Mouse (Mus musculus): Measurements from ENCODE around the gene Pnpla3. TPM values are rescaled to one million over a fixed set of nuclear protein-coding genes. Genes with fewer than 3 reads are reported as not detected.

The Pnpla3 gene
- 0.23 TPM for polyA plus RNA-seq (2012; fragmentation: generic; extraction: Trizol)

- H3K4me2 ChIP-seq (ENCODE audit: low read depth), result peak within 1 kb of the TSS; percentile 97
- TF ChIP-seq CEBPB (IDR thresholded peaks at IDR 0.05; ENCODE audit: insufficient read depth, poor library complexity, severe bottlenecking), result no peak
- peak; percentile 27 for TF ChIP-seq SRF (IDR thresholded peaks at IDR 0.05; ENCODE audit: control insufficient read depth, insufficient read length, low read depth)
- no peak for TF ChIP-seq MAX (IDR thresholded peaks at IDR 0.05; ENCODE audit: low read depth)
- no peak for TF ChIP-seq TCF3 (IDR thresholded peaks at IDR 0.05; ENCODE audit: insufficient read length, low read depth)
- TF ChIP-seq POLR2AphosphoS2 (IDR thresholded peaks at IDR 0.05; ENCODE audit: insufficient read length, low read depth), result no peak
- no peak for TF ChIP-seq E2F4 (IDR thresholded peaks at IDR 0.05; ENCODE audit: insufficient read depth)
- no peak for TF ChIP-seq MYOG (IDR thresholded peaks at IDR 0.05; ENCODE audit: control insufficient read depth in 1 of 3, insufficient read depth in 1 of 3, insufficient read length in 2 of 3, low read depth in 2 of 3)
- TF ChIP-seq REST (IDR thresholded peaks at IDR 0.05; ENCODE audit: insufficient read depth, insufficient read length), result no peak
- peak; percentile 57 for TF ChIP-seq POLR2A (IDR thresholded peaks at IDR 0.05; ENCODE audit: insufficient read length, low read depth)
- H3K36me3 ChIP-seq (ENCODE audit: control insufficient read depth, insufficient read depth), result no peaks in the 10 kb centered on the region
- no peaks in the 10 kb centered on the region for H3K79me2 ChIP-seq (ENCODE audit: control insufficient read depth, insufficient read depth)
- peak within 1 kb of the TSS; percentile 15 for H3K4me3 ChIP-seq
- H3K27me3 ChIP-seq (ENCODE audit: control insufficient read depth, insufficient read depth, insufficient read length), result peaks cover 33% of the 10 kb centered on the region
- no peak within 1 kb of the TSS for H3ac ChIP-seq (ENCODE audit: control insufficient read depth, insufficient read length)
Measured at GRCm38 (mm10) chr15:84167600-84167999, at the start of gene Pnpla3. TSS of gene Pnpla3 (plus strand) at chr15:84167837.

GRCm38 (mm10) chr15:84120612-84121011 lies 47.0 kb upstream of the Pnpla3 start:
- no peaks in the 10 kb centered on the region for H3K36me3 ChIP-seq (ENCODE audit: control insufficient read depth, insufficient read depth)
- TF ChIP-seq MYOD1 (IDR thresholded peaks at IDR 0.05; ENCODE audit: control insufficient read depth in 1 of 3, insufficient read length in 2 of 3, low read depth in 2 of 3), result no peak
- TF ChIP-seq POLR2AphosphoS2 (IDR thresholded peaks at IDR 0.05; ENCODE audit: insufficient read length, low read depth), result no peak
- TF ChIP-seq USF1 (IDR thresholded peaks at IDR 0.05; ENCODE audit: low read depth), result no peak
- TF ChIP-seq CEBPB (IDR thresholded peaks at IDR 0.05; ENCODE audit: insufficient read depth, poor library complexity, severe bottlenecking), result no peak
- no peak for TF ChIP-seq SRF (IDR thresholded peaks at IDR 0.05; ENCODE audit: control insufficient read depth, insufficient read length, low read depth)
- TF ChIP-seq E2F4 (IDR thresholded peaks at IDR 0.05; ENCODE audit: insufficient read depth), result no peak
- no peak for TF ChIP-seq REST (IDR thresholded peaks at IDR 0.05; ENCODE audit: insufficient read depth, insufficient read length)
- TF ChIP-seq TCF3 (IDR thresholded peaks at IDR 0.05; ENCODE audit: insufficient read length, low read depth), result no peak
- TF ChIP-seq MYOG (IDR thresholded peaks at IDR 0.05; ENCODE audit: control insufficient read depth in 1 of 3, insufficient read depth in 1 of 3, insufficient read length in 2 of 3, low read depth in 2 of 3), result no peak
- no peak for TF ChIP-seq TCF12 (IDR thresholded peaks at IDR 0.05; ENCODE audit: insufficient read depth, poor library complexity, severe bottlenecking)
- TF ChIP-seq POLR2A (IDR thresholded peaks at IDR 0.05; ENCODE audit: insufficient read length, low read depth), result no peak
- TF ChIP-seq MAX (IDR thresholded peaks at IDR 0.05; ENCODE audit: low read depth), result no peak
- no peak overlapping the region for H3K4me3 ChIP-seq
- H3K4me2 ChIP-seq (ENCODE audit: low read depth), result no peak overlapping the region
- H3ac ChIP-seq (ENCODE audit: control insufficient read depth, insufficient read length), result no peak overlapping the region
- H3K79me2 ChIP-seq (ENCODE audit: control insufficient read depth, insufficient read depth), result no peaks in the 10 kb centered on the region
- H3K27me3 ChIP-seq (ENCODE audit: control insufficient read depth, insufficient read depth, insufficient read length), result peaks cover 55% of the 10 kb centered on the region

GRCm38 (mm10) chr15:84121036-84121435 lies 46.6 kb upstream of the Pnpla3 start:
- TF ChIP-seq POLR2AphosphoS2 (IDR thresholded peaks at IDR 0.05; ENCODE audit: insufficient read length, low read depth) (no peak), POLR2A (IDR thresholded peaks at IDR 0.05; ENCODE audit: insufficient read length, low read depth) (no peak), SRF (IDR thresholded peaks at IDR 0.05; ENCODE audit: control insufficient read depth, insufficient read length, low read depth) (no peak), MYOD1 (IDR thresholded peaks at IDR 0.05; ENCODE audit: control insufficient read depth in 1 of 3, insufficient read length in 2 of 3, low read depth in 2 of 3) (no peak), E2F4 (IDR thresholded peaks at IDR 0.05; ENCODE audit: insufficient read depth) (no peak), TCF3 (IDR thresholded peaks at IDR 0.05; ENCODE audit: insufficient read length, low read depth) (no peak), USF1 (IDR thresholded peaks at IDR 0.05; ENCODE audit: low read depth) (no peak), REST (IDR thresholded peaks at IDR 0.05; ENCODE audit: insufficient read depth, insufficient read length) (no peak), MAX (IDR thresholded peaks at IDR 0.05; ENCODE audit: low read depth) (no peak), CEBPB (IDR thresholded peaks at IDR 0.05; ENCODE audit: insufficient read depth, poor library complexity, severe bottlenecking) (no peak), TCF12 (IDR thresholded peaks at IDR 0.05; ENCODE audit: insufficient read depth, poor library complexity, severe bottlenecking) (no peak), MYOG (IDR thresholded peaks at IDR 0.05; ENCODE audit: control insufficient read depth in 1 of 3, insufficient read depth in 1 of 3, insufficient read length in 2 of 3, low read depth in 2 of 3) (no peak)

GRCm38 (mm10) chr15:84123075-84123474 lies 44.6 kb upstream of the Pnpla3 start, which contains the start of gene Pnpla5:
TSS of gene Pnpla5 (minus strand) at chr15:84123175.
- H3K4me2 ChIP-seq (ENCODE audit: low read depth), result no peak within 1 kb of the TSS
- no peak within 1 kb of the TSS for H3ac ChIP-seq (ENCODE audit: control insufficient read depth, insufficient read length)
- TF ChIP-seq E2F4 (IDR thresholded peaks at IDR 0.05; ENCODE audit: insufficient read depth), result no peak
- no peaks in the 10 kb centered on the region for H3K79me2 ChIP-seq (ENCODE audit: control insufficient read depth, insufficient read depth)
- no peak within 1 kb of the TSS for H3K4me3 ChIP-seq
- no peaks in the 10 kb centered on the region for H3K36me3 ChIP-seq (ENCODE audit: control insufficient read depth, insufficient read depth)
- H3K27me3 ChIP-seq (ENCODE audit: control insufficient read depth, insufficient read depth, insufficient read length), result peaks cover 74% of the 10 kb centered on the region

More at GRCm38 (mm10) chr15:84121036-84121435, 46.6 kb upstream of the Pnpla3 start:
- no peaks in the 10 kb centered on the region for H3K79me2 ChIP-seq (ENCODE audit: control insufficient read depth, insufficient read depth)
- no peaks in the 10 kb centered on the region for H3K36me3 ChIP-seq (ENCODE audit: control insufficient read depth, insufficient read depth)
- H3ac ChIP-seq (ENCODE audit: control insufficient read depth, insufficient read length), result no peak overlapping the region
- H3K4me2 ChIP-seq (ENCODE audit: low read depth), result no peak overlapping the region
- H3K27me3 ChIP-seq (ENCODE audit: control insufficient read depth, insufficient read depth, insufficient read length), result peaks cover 60% of the 10 kb centered on the region
- no peak overlapping the region for H3K4me3 ChIP-seq

- Histone ChIP-seq H3K79me2 (ENCODE audit: control insufficient read depth, insufficient read depth) (no peaks in the 10 kb centered on the region), H3K4me3 (no peak overlapping the region), H3K27me3 (ENCODE audit: control insufficient read depth, insufficient read depth, insufficient read length) (peaks cover 76% of the 10 kb centered on the region), H3K36me3 (ENCODE audit: control insufficient read depth, insufficient read depth) (no peaks in the 10 kb centered on the region), H3ac (ENCODE audit: control insufficient read depth, insufficient read length) (no peak overlapping the region), H3K4me2 (ENCODE audit: low read depth) (no peak overlapping the region)
- TF ChIP-seq E2F4 (IDR thresholded peaks at IDR 0.05; ENCODE audit: insufficient read depth) (no peak), TCF12 (IDR thresholded peaks at IDR 0.05; ENCODE audit: insufficient read depth, poor library complexity, severe bottlenecking) (no peak), CEBPB (IDR thresholded peaks at IDR 0.05; ENCODE audit: insufficient read depth, poor library complexity, severe bottlenecking) (no peak), USF1 (IDR thresholded peaks at IDR 0.05; ENCODE audit: low read depth) (no peak), REST (IDR thresholded peaks at IDR 0.05; ENCODE audit: insufficient read depth, insufficient read length) (no peak), MYOD1 (IDR thresholded peaks at IDR 0.05; ENCODE audit: control insufficient read depth in 1 of 3, insufficient read length in 2 of 3, low read depth in 2 of 3) (no peak), POLR2A (IDR thresholded peaks at IDR 0.05; ENCODE audit: insufficient read length, low read depth) (no peak), SRF (IDR thresholded peaks at IDR 0.05; ENCODE audit: control insufficient read depth, insufficient read length, low read depth) (no peak), POLR2AphosphoS2 (IDR thresholded peaks at IDR 0.05; ENCODE audit: insufficient read length, low read depth) (no peak), MAX (IDR thresholded peaks at IDR 0.05; ENCODE audit: low read depth) (no peak), MYOG (IDR thresholded peaks at IDR 0.05; ENCODE audit: control insufficient read depth in 1 of 3, insufficient read depth in 1 of 3, insufficient read length in 2 of 3, low read depth in 2 of 3) (no peak), TCF3 (IDR thresholded peaks at IDR 0.05; ENCODE audit: insufficient read length, low read depth) (no peak)
Measured at GRCm38 (mm10) chr15:84124086-84124485, 43.6 kb upstream of the Pnpla3 start.
